Mouse (Mus musculus) G1E (cell line): ENCODE results near the gene Pfkp. TPM values are rescaled to one million over a fixed set of nuclear protein-coding genes. Genes with fewer than 3 reads are reported as not detected.
A peak's percentile ranks its signal among the peaks of the same experiment; 100 is the strongest.

Experiments used
- ATAC-seq: 2 replicates; pipeline ENCODE4 v1.8.0; 2016; ENCODE audit warnings: mild to moderate bottlenecking; ENCODE audit not compliant: insufficient number of reproducible peaks, poor library complexity, low FRiP score, severe bottlenecking; ENCODE audit errors: extremely low read depth
- DNase-seq: peaks from one replicate; pipeline ENCODE4 v3.0.0; 2012; ENCODE audit warnings: low spot score
- H3K27me3 ChIP-seq: 2 replicates; pipeline ENCODE4 v1.6.1; 2012; ENCODE audit warnings: mild to moderate bottlenecking, low read length, inconsistent platforms; ENCODE audit not compliant: insufficient read depth
- H3K36me3 ChIP-seq: replicated peaks from 2 replicates; pipeline ENCODE3; 2012; ENCODE audit warnings: mild to moderate bottlenecking, inconsistent platforms
- H3K4me1 ChIP-seq: 2 replicates; pipeline ENCODE4 v1.6.1; 2012; ENCODE audit warnings: low read depth, low read length, inconsistent platforms, mixed read lengths; ENCODE audit not compliant: insufficient read depth
- H3K4me3 ChIP-seq: 2 replicates; pipeline ENCODE4 v1.5.1; 2012; ENCODE audit warnings: low read depth, mild to moderate bottlenecking, inconsistent platforms, low read length, moderate library complexity, mixed read lengths
- H3K9me3 ChIP-seq: replicated peaks from 2 replicates; pipeline ENCODE4 v1.6.1; 2012; ENCODE audit warnings: inconsistent platforms
- CTCF ChIP-seq: IDR thresholded peaks from 2 replicates; pipeline ENCODE4 v1.5.1; 2012; ENCODE audit warnings: low read depth, low read length, inconsistent platforms, mixed read lengths
- GATA1 ChIP-seq: IDR thresholded peaks from 2 replicates; pipeline ENCODE4 v1.6.1; 2012; ENCODE audit warnings: borderline replicate concordance, low read length, inconsistent platforms, mixed read lengths
- GATA2 ChIP-seq: IDR thresholded peaks from 2 replicates; pipeline ENCODE4 v1.6.1; 2012; ENCODE audit warnings: low read depth, low read length, inconsistent platforms, borderline replicate concordance
- POLR2AphosphoS5 ChIP-seq: IDR thresholded peaks from 2 replicates; pipeline ENCODE4 v1.6.1; 2012; ENCODE audit warnings: low read depth, low read length, inconsistent platforms; ENCODE audit not compliant: insufficient replicate concordance
- TAL1 ChIP-seq: conservative IDR thresholded peaks from 2 replicates; pipeline ENCODE4 v1.6.1; 2012; ENCODE audit warnings: low read depth, low read length, inconsistent platforms, mixed read lengths
- polyA plus RNA-seq: library from polyadenylated mRNA; stranded (reverse); fragments of >175 nt; gene quantifications from 2 replicates; pipeline ENCODE4 v1.2.3, GENCODE M21; 2012
- total RNA-seq, 2 experiments: library from RNA; stranded (forward) in 1 of 2; stranded (reverse) in 1 of 2; fragments of 200-1000 nt in 1 of 2; fragments of >200 nt in 1 of 2; fragmentation: Nextera tagmentation in 1 of 2; gene quantifications; 2 replicates each; pipeline ENCODE4 v1.2.3; 2014 to 2017

Pfkp gene
- total and polyA plus RNA-seq, 3 experiments: 96.4 to 287 (median 138) TPM

DNA sequence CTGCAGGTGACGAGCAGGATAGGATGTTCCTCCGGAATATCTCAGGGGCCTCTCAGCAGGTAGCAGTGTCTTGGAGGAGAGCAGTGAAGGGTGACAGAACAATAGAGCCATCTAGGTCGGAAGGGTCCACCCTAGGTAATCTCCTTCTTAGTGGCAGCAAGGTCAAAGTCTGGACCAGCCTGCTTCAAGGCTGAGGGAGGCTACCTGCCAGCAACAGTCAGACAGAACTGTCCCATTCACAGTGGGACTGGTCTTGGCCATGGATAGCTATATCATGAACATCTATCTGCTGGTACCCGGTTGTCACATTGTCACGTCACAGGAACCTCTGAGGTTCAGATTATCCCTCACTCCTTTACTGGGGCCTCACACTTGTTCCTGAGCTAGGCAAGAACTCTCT lies 15.6 kb upstream of the Pfkp start:
- no peak for TF ChIP-seq TAL1
- no peak for TF ChIP-seq CTCF
- TF ChIP-seq GATA2: no peak
- Histone ChIP-seq H3K4me3 (no peak overlapping the region), H3K9me3 (no peaks in the 10 kb centered on the region), H3K27me3 (peaks cover 28% of the 10 kb centered on the region), H3K4me1 (no peaks in the 10 kb centered on the region), H3K36me3 (no peaks in the 10 kb centered on the region)
- DNase-seq (no peak), ATAC-seq (no peak)

DNA sequence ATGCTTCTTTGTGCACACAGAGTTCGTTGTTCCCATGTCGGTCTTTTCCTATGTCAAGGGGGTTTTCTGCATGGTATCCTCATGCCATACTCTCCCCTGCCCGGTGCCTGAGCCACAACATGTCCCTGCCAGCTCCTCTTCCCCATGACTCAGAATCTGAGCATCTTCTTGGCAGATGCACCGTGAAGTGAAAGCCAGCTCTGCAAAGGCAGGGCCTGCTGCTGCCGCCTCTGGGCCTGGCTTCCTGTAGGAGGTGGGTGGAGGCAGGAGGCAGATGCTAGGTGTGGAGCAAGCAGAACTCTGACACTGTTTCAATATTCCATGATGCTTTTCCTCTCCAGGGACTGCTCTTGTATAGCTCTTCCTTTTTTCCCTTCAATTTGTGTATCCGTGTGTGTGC lies 10.7 kb upstream of the Pfkp start:
- TF ChIP-seq GATA1 (no peak), TAL1 (no peak), POLR2AphosphoS5 (no peak), GATA2 (no peak), CTCF (no peak)
- Histone ChIP-seq H3K36me3 (no peaks in the 10 kb centered on the region), H3K9me3 (no peaks in the 10 kb centered on the region), H3K27me3 (peaks cover 34% of the 10 kb centered on the region), H3K4me3 (no peak overlapping the region), H3K4me1 (peaks cover 6% of the 10 kb centered on the region; the same call in 1 of the 2 replicates)
- no peak for ATAC-seq
- no peak for DNase-seq

DNA sequence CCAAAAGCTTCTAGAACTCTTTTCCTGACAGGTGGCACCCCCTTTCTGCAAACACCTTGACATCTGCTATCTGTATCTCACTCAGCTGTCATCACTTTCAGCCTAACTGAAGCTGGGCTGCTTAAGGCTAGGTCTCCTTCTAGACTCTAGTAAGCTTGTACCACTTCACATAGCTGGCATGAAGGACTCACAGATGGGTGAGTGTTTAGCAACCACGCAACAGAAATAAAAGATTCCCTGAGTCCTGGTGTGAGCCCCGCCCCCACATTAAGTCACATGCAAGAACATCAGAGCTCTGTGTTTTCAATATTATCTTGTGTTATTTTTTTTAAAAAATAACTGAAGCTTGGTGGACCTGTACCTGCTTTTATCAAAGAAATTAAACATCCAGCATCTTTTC lies 8.7 kb upstream of the Pfkp start:
- Histone ChIP-seq H3K9me3 (no peaks in the 10 kb centered on the region), H3K27me3 (peaks cover 32% of the 10 kb centered on the region), H3K36me3 (no peaks in the 10 kb centered on the region), H3K4me1 (peaks cover 6% of the 10 kb centered on the region; the same call in 1 of the 2 replicates), H3K4me3 (no peak overlapping the region)
- no peak for ATAC-seq
- TF ChIP-seq GATA1 (no peak), CTCF (no peak), POLR2AphosphoS5 (no peak), GATA2 (no peak), TAL1 (no peak)
- DNase-seq: no peak

DNA sequence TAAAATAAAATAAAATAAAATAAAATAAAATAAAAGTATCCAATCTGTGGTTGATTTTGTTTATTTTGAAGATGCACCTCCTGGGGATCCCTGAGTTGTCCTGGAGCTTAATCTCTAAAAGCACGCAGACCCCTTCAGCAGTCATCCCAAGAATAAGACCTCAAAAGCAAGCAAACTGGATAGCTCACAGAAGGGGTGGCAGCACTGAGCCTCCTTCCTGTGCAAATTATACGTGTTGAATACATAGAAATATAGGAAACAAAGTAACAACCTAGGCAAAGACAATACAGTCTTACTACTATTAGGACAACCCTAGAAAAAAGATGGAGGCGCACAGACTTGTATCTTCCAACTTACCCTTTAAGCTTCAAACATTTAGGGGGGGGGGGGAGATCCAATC lies 965 bp upstream of the Pfkp start:
- H3K4me1 ChIP-seq: peaks cover 41% of the 10 kb centered on the region
- no peak for ATAC-seq

DNA sequence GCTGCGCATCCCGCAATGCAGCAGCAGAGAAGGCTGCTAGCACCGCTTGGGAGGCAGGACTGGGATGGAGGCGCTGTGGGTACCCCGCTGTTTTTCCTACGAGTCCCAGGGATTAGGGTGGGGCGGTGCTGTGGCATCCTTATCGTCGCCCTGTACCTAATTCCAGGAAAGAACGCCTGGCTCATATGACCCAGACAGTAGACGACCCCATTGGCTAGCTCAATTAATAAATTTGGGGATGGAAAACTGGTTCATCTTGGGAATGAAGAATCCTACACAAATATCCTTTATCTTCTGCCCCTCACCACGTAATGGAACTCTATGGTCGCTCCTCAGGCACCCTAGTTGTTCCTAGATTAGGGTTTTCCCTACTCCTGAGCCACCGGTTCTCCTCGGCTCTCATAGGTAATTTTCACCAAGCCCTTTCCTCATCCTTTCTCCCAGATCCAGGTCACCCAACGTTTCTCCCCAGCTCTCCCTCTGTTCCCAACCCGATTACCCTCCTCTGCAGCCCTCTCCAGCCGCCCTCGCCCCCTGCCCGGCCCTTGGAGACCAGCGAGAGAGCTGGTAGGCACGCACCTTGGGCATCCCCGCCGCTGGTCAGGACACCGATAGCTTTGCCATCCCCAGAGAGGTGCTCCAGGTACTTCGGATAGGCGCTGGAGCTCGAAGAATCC lies 447 bp downstream of the Pfkp start:
- H3K27me3 ChIP-seq: 0 out of 2 replicates have a peak, but pooled peaks cover 5% of the 10 kb centered on the region
- H3K4me3 ChIP-seq: peak overlapping the region; percentile 88
- H3K4me1 ChIP-seq: peaks cover 55% of the 10 kb centered on the region
- no peaks in the 10 kb centered on the region for H3K9me3 ChIP-seq
- TF ChIP-seq CTCF (no peak), TAL1 (no peak), POLR2AphosphoS5 (no peak), GATA2 (no peak), GATA1 (no peak)
- H3K36me3 ChIP-seq: peaks cover 25% of the 10 kb centered on the region
- DNase-seq: no peak
- ATAC-seq: no peak

More for the DNA sequence above, 965 bp upstream of the Pfkp start:
- TF ChIP-seq POLR2AphosphoS5 (no peak), GATA1 (no peak), CTCF (no peak), TAL1 (no peak), GATA2 (no peak)
- H3K9me3 ChIP-seq: no peaks in the 10 kb centered on the region
- no peak for DNase-seq
- 0 out of 2 replicates have a peak, but pooled peaks cover 5% of the 10 kb centered on the region for H3K27me3 ChIP-seq
- no peak overlapping the region for H3K4me3 ChIP-seq
- peaks cover 17% of the 10 kb centered on the region for H3K36me3 ChIP-seq

DNA sequence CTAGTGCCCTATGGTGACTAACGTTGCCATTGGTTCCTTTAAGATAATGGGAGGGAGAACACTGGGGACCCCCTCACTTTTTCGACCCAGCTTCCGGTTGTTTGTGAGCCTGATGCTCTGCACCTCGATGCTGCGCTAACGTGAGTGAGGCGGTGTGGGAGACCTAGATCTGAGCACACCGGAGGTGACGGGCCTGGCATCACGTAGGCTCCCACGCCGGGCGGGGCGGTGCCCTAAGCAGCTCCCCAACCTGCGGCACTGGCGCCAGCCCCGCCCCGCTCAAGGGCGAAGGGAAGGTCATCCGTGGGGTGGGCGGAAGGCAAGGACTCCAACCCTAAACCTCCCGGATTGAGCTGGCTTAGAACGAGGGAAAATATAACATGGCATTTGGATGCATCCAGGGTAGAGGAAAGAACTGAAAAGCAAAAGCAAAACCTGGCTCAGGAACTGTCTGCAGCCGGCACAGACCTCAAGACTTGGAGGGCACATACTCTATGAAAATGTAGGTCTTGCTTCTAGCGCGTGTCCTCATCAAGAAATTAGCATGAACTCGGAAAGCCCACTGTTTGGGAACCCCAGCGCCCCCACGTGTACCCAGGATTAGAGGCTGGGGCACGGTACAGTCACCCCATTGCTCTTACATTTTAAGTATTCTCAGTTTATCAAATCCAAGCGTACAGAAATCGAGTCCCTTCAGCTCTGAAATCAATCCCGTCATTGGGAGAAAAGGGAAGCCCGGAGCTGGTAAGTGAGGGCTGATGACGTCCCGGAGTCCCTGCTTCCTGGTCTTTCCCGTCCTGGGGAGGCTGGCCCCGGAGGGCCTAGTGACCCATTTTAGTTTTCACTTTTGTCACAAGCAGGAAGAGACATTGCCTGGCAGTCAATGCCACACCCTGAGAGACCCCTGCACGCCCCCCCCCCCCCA lies 1.2 kb downstream of the Pfkp start:
- H3K36me3 ChIP-seq: peaks cover 33% of the 10 kb centered on the region
- ATAC-seq (peak; percentile 43), DNase-seq (peak; percentile 58)
- 0 out of 2 replicates have a peak, but pooled peaks cover 5% of the 10 kb centered on the region for H3K27me3 ChIP-seq
- no peak for TF ChIP-seq TAL1
- TF ChIP-seq GATA2: no peak
- TF ChIP-seq POLR2AphosphoS5: no peak
- no peak for TF ChIP-seq CTCF
- no peak for TF ChIP-seq GATA1
- no peaks in the 10 kb centered on the region for H3K9me3 ChIP-seq
- H3K4me1 ChIP-seq: peaks cover 63% of the 10 kb centered on the region
- H3K4me3 ChIP-seq: peak overlapping the region; percentile 88
